Mouse (Mus musculus) ZHBTc4 (cell line): ENCODE measurements around the gene Smco4.
"Not testable (repeated sequence)": the region's sequence is repeated elsewhere in the genome, so short reads cannot be mapped to it uniquely, and the experiment has no call there.

Experiments
- DNase-seq: peaks from one replicate; pipeline ENCODE4 v3.0.0-alpha.2; 2011; ENCODE audit warnings: low read depth, low spot score

The Smco4 gene

DNA sequence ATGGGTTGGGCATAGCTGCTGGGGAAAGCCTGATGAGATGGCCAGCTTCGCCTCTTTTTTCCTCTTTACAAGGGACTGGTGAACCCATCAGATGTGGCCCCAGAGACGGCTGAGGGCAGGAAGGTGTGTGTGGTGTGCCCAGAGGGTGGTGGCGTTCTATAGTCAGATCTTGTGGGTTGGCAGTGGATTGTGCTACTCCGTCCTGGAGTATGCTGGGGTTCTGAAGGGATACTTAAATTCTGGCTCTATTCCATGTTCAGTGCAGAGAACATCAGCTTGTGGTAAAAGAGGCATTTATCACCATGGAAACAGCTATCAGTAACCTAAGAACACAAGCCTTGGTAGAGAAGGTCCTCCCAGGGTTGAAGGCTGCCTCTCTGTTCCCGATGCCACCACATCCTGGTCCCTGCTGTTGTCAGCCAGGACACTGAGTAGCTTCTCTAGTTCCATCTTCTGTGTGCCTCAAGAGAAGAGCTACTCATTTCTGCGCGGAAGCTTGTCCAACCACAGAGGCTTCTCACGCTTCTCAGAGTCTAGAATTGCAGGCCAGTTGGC lies 45.8 kb downstream of the Smco4 start:
- no peak for DNase-seq

DNA sequence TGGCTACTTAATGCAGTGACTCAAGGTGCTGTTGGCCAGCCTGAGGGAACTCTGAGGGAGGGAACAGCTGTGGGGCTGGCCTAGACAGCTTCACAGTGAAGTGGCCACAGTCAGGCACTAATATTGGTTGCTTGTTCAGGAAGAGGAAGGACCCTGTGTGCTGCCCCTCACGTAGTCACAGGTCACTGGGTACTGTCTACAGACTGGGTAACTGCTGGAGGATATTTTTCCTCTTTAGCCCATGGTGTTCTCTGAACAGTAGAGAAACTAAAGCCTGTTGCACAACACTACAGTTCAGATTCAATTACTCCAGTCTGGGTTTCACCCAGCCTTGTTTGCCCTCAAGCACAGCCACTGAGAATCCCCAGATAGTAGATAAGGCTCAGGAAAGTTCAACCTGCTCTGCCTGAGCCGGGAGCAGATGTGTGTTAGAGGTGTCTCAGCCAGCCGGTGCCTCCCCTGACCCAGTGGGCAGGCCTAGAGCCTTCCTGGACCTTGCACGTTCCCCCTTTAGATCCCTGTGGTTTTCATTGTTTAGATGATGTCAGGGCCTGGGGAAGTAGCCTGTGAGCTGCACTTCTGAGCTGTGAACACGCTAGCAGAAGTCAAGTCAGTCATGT lies 48.6 kb downstream of the Smco4 start:
- DNase-seq = no peak

- DNase-seq = no peak
Observed at GRCm38 (mm10) chr9:15550461-15550961, 57.3 kb downstream of the Smco4 start.

GRCm38 (mm10) chr9:15551073-15551472 lies 57.8 kb downstream of the Smco4 start:
- not testable (repeated sequence) for DNase-seq

- no peak for DNase-seq
Observed at GRCm38 (mm10) chr9:15551933-15552851, 59.0 kb downstream of the Smco4 start.

- DNase-seq = no peak
Observed at GRCm38 (mm10) chr9:15553322-15553721, 60.1 kb downstream of the Smco4 start.

GRCm38 (mm10) chr9:15560451-15560850 lies 67.2 kb downstream of the Smco4 start:
- DNase-seq = no peak

- no peak for DNase-seq
Observed at GRCm38 (mm10) chr9:15562353-15562752, 69.1 kb downstream of the Smco4 start.

DNA sequence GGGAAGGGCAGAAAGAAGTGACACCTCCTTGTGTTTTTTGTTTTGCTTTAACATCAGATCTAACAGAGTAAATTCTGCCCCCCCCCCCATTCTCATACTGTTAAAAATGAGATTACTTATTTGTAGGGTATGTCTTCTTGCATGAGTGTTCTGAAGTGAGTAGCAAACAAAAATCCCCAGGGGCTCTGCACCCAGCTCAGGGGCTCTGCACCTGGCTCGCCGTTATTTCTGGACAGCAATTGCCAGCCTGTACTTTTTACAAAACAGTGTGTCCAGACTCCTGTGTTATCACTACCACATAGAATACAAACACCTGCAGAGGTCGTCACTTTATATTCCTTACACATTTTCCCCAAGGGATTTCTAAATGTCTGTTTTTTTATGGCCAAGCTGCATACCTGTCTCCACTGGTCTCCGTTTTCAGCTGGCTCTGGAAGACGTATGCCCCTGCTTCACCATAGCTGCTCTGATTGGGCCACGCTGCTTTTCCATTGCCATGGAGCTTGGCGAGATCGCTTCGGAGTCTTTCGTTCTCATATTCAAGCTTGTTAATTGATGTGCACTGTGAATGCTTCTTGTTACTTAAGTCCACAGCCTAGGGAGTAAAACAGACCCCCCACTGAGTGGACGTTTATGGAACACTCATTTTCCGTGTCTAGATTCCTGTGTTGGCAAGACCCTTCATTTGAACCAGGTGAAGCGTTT lies 81.7 kb downstream of the Smco4 start:
- DNase-seq = no peak

- no peak for DNase-seq
Observed at GRCm38 (mm10) chr9:15578427-15578826, 85.2 kb downstream of the Smco4 start.

GRCm38 (mm10) chr9:15578946-15579345 lies 85.7 kb downstream of the Smco4 start:
- no peak for DNase-seq

- no peak for DNase-seq
Observed at GRCm38 (mm10) chr9:15580176-15580575, 86.9 kb downstream of the Smco4 start.

GRCm38 (mm10) chr9:15582026-15582425 lies 88.8 kb downstream of the Smco4 start:
- no peak for DNase-seq

DNA sequence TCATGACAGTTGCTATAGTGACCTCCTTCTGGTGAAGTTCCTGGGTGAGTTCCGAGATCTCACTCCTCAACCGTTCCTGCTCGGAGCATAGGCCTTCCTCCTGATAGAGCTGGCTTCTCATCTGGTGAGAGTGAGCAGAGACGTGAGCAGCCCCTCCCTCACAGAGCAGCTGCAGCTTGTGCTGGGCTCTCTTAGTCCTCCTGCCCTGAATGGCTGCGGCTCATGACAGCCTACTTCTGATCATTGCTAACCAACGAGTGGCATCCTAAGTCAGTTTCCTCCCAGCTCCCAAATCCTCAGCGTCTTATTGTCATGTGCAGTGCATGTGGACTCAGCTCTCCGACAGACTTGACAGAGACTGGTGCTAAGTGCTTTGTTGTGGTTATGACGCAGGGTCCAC lies 91.0 kb downstream of the Smco4 start:
- DNase-seq = no peak

DNA sequence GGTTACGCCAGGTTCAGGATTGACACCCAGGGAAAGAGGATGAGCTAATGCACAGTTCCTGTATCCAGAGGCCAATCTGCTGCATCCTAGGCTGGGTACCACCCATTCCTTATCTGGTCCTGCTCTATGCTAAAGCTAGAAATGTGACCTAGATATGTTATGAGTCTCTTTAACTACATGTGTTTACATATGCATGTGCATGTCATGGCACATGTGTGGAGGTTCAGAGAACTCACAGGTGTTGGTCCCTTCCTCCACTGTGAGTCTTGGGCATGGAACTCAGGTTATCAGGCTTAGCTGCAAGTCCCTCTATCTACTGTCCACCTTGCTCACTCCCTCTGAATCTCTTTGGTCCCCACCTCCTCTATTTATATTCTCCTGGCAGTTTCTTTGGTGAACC lies 92.7 kb downstream of the Smco4 start:
- DNase-seq = no peak

DNA sequence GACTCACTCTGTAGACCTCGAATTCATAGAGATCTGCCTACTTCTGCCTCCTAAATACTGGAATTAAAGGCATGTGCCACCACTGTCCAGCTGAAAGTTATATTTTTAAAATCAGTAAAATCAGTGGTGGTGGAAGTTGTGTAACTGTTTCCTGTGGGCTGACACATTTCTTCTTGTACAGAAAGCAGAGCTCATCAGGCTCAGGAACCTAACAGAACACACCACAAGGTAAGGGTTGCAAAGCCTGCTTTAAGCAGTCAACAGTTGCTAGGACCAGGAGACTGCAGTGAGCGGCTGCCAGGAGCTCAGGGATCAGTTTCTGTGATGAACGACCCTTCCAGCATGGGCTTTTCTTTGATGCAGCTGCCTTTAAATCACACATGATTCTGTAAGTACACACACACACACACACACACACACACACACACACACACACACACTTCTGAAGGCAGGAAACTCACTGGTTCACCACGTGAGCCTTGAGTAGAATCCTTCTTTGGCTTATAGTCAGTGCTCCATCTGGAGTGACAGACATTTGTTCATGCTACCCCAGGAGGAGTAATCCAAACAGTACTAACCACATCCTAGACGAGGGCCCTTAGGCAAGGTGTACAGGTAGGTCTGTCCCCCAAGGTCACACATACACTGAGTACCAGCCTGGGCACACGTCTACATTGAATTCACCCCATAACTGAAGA lies 94.1 kb downstream of the Smco4 start:
- no peak for DNase-seq

DNA sequence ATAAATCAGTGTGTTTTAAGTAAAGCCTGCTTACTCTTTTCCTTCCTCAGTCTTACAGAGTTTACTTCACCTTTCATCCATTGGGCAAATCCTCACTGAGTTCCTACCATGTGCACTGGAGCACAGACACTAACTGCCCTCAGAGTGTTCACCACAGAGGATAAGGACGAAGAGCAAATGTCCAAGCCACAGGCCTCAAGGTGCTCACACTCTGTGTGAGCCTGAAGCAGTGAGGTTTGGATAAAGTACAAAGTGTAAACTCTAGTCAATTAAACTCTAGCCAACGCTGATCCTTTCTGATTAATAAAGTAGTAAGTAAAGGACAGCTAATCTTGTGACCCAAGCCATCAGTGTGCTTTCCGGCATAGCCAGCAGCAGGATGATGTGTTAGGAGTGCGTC lies 100.9 kb downstream of the Smco4 start:
- no peak for DNase-seq
